Mouse (Mus musculus): Measurements from ENCODE around the gene Dnah8. TPM values are rescaled to one million over a fixed set of nuclear protein-coding genes. Genes with fewer than 3 reads are reported as not detected.

Gene Dnah8
- total RNA-seq, 1 experiment from 2014 or later, result 56.8 TPM

Other genes starting within 250 kb of the Dnah8 start
- gene Btbd9, start 47.9 kb upstream of the Dnah8 start, total RNA-seq (2017), result 32.5 and 33.4 TPM in 2 replicates
- gene Glo1, start 2.5 kb downstream of the Dnah8 start, total RNA-seq (2017), result 116 and 125 TPM in 2 replicates